Mouse (Mus musculus): ENCODE measurements around the gene Il27ra. TPM values are rescaled to one million over a fixed set of nuclear protein-coding genes. Genes with fewer than 3 reads are reported as not detected.
"Not testable (repeated sequence)": the region's sequence is repeated elsewhere in the genome, so short reads cannot be mapped to it uniquely, and the experiment has no call there.

Il27ra gene
- polyA plus RNA-seq, 1 experiment from 2014 or later, result 0.23 TPM

GRCm38 (mm10) chr8:84008362-84008761 is 34.0 kb downstream of the Il27ra start:
- Histone ChIP-seq H3K27ac (ENCODE audit: low read depth, low read length) (no peak overlapping the region), H3K9ac (ENCODE audit: low read length) (no peak overlapping the region), H3K9me3 (ENCODE audit: control insufficient read depth, low read length) (no peaks in the 10 kb centered on the region), H3K27me3 (ENCODE audit: control insufficient read depth, insufficient read depth, low read length) (peaks cover 35% of the 10 kb centered on the region), H3K4me2 (no peak overlapping the region), H3K4me3 (ENCODE audit: low read depth, low read length) (no peak overlapping the region), H3K36me3 (ENCODE audit: control insufficient read depth, insufficient read depth, low read length) (no peaks in the 10 kb centered on the region), H3K4me1 (ENCODE audit: control insufficient read depth, insufficient read depth, low read length) (peaks cover 28% of the 10 kb centered on the region)
- DNase-seq (ENCODE audit: low spot score, missing footprints) (no peak), ATAC-seq (ENCODE audit: low FRiP score) (no peak)
- 34% methylated on average over 7 of the region's 7 CpGs for WGBS

GRCm38 (mm10) chr8:84005502-84005901 is 36.9 kb downstream of the Il27ra start:
- H3K36me3 ChIP-seq (ENCODE audit: control insufficient read depth, insufficient read depth, low read length); H3K9ac ChIP-seq (ENCODE audit: low read length); H3K4me2 ChIP-seq; H3K9me3 ChIP-seq (ENCODE audit: control insufficient read depth, low read length); ATAC-seq (ENCODE audit: low FRiP score); DNase-seq (ENCODE audit: low spot score, missing footprints); H3K27ac ChIP-seq (ENCODE audit: low read depth, low read length); H3K4me3 ChIP-seq (ENCODE audit: low read depth, low read length): not testable (repeated sequence)
- WGBS, result 92% methylated on average over 7 of the region's 7 CpGs
- Histone ChIP-seq H3K27me3 (ENCODE audit: control insufficient read depth, insufficient read depth, low read length) (peaks cover 24% of the 10 kb centered on the region), H3K4me1 (ENCODE audit: control insufficient read depth, insufficient read depth, low read length) (peaks cover 12% of the 10 kb centered on the region)

DNA sequence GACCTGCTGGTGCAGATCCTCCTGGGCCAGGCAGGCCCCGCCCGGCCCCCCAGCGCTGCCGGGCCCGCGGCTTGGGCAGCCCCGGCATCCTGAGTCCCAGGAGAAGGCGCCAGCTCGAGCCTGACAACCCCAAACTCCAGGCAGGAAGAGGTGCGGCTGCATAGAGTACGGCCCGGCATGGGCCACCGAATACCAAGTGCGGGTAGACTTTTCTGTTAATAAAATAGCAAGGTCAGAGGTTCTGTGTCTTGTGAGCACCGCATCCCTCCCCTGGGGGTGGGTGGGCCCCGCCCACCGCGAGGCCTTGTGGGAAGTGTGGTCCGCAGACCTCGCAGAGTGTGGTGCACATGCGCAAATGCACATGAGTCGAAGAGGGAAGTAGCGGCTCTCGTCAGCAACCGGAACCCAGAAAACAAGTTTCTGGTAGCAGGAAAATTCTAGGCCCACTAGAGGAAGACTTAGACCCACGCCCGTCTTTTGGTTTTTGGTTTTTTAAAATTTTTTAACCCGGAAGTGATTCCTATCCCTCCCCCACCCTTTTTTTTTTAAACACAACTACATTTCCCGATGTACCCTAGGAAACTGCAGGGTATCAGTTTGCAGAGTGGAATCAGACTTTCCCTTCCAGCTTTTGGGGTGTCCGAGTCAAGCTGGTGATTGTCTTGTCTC is 37.7 kb downstream of the Il27ra start:
- 0 out of 2 replicates have a peak overlapping the region, but pooled peaks have one; percentile 15 for H3K27ac ChIP-seq (ENCODE audit: low read depth, low read length)

DNA sequence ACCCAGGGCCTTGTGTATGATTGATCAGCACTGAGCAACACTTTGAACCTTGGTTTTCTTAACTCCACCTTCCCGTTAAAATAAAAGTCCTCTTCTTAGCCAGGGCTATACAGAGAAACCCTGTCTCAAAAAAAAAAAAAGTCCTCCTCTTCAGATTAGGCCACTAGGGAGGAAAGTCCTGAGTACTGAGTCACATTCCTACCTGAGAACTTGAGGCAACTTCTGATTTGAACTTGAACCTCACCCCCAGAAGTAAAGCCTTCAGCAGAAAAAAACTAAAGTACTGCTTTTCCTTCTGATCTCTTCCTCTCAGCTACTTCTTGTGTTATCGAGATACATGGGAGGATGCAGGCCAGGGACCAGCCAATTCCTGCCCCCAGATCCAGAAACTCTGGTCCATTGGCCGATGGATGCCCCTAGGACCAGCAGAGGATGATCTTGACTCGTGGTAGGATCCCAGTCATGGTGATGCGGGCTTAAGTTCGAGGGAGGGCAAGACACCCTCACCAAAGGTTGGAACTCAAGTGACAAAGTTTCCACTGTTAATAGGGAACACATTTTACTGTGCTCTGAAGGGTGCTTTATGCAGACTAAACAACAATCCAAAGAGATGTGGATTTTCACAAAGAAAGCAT is 38.7 kb downstream of the Il27ra start:
- H3K4me3 ChIP-seq (ENCODE audit: low read depth, low read length), result peak overlapping the region; percentile 51; the same call in 1 of the 2 replicates
- peaks cover 19% of the 10 kb centered on the region for H3K4me1 ChIP-seq (ENCODE audit: control insufficient read depth, insufficient read depth, low read length)
- H3K27me3 ChIP-seq (ENCODE audit: control insufficient read depth, insufficient read depth, low read length), result peaks cover 28% of the 10 kb centered on the region

More for the DNA sequence above, 37.7 kb downstream of the Il27ra start:
- DNase-seq (ENCODE audit: low spot score, missing footprints) (peak; percentile 99), ATAC-seq (ENCODE audit: low FRiP score) (peak; percentile 90)
- Histone ChIP-seq H3K4me3 (ENCODE audit: low read depth, low read length) (peak overlapping the region; percentile 51), H3K4me2 (peak overlapping the region; percentile 72), H3K4me1 (ENCODE audit: control insufficient read depth, insufficient read depth, low read length) (peaks cover 12% of the 10 kb centered on the region), H3K9me3 (ENCODE audit: control insufficient read depth, low read length) (no peaks in the 10 kb centered on the region), H3K36me3 (ENCODE audit: control insufficient read depth, insufficient read depth, low read length) (peaks cover 2% of the 10 kb centered on the region; the same call in 1 of the 2 replicates), H3K27me3 (ENCODE audit: control insufficient read depth, insufficient read depth, low read length) (peaks cover 25% of the 10 kb centered on the region), H3K9ac (ENCODE audit: low read length) (peak overlapping the region; percentile 67)
- WGBS, result under 1% methylated on average over 30 of the region's 30 CpGs

DNA sequence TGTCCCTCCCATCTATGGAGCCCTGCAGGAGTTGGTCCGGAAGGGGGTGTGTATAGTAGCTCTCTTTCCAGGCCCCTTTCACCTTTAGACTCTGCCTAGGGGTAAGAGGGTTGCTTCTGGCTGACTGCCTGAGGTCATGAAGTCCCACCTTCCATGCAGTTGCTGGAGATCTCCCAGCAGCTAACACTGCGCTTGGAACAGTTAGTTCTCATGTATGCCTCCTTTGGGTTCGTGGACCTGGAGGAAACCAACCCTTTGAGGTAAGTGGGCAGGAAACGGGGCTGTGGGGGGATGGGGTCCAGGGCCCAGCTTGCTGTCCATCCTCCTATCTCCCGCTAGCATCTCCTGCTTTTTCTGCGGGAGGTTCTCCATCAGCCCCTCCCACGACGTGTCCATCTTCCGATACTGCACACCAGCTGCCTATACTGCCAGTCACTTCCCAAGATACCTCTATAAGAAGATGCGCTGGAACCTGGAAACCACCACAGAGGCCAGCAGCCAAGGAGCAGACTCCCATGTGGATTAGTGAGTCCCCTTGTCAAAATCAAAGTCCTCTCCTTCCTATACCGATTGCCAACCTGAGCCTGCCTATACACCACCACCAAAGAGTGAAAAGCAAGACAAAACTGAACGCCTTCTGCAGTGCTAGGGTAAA is 39.3 kb downstream of the Il27ra start:
- Histone ChIP-seq H3K27me3 (ENCODE audit: control insufficient read depth, insufficient read depth, low read length) (peaks cover 28% of the 10 kb centered on the region), H3K4me1 (ENCODE audit: control insufficient read depth, insufficient read depth, low read length) (peaks cover 22% of the 10 kb centered on the region), H3K4me3 (ENCODE audit: low read depth, low read length) (no peak overlapping the region), H3K4me2 (no peak overlapping the region), H3K9ac (ENCODE audit: low read length) (no peak overlapping the region), H3K27ac (ENCODE audit: low read depth, low read length) (no peak overlapping the region), H3K36me3 (ENCODE audit: control insufficient read depth, insufficient read depth, low read length) (peaks cover 4% of the 10 kb centered on the region; the same call in 1 of the 2 replicates), H3K9me3 (ENCODE audit: control insufficient read depth, low read length) (no peaks in the 10 kb centered on the region)
- ATAC-seq (ENCODE audit: low FRiP score) (no peak), DNase-seq (ENCODE audit: low spot score, missing footprints) (no peak)
- WGBS, result 55% methylated on average over 12 of the region's 12 CpGs

More for the DNA sequence above, 38.7 kb downstream of the Il27ra start:
- no peaks in the 10 kb centered on the region for H3K9me3 ChIP-seq (ENCODE audit: control insufficient read depth, low read length)
- ATAC-seq (ENCODE audit: low FRiP score) (no peak), DNase-seq (ENCODE audit: low spot score, missing footprints) (no peak)
- no peak overlapping the region for H3K9ac ChIP-seq (ENCODE audit: low read length)
- H3K27ac ChIP-seq (ENCODE audit: low read depth, low read length), result no peak overlapping the region
- peaks cover 4% of the 10 kb centered on the region; the same call in 1 of the 2 replicates for H3K36me3 ChIP-seq (ENCODE audit: control insufficient read depth, insufficient read depth, low read length)
- WGBS, result 71% methylated on average over 6 of the region's 6 CpGs
- peak overlapping the region; percentile 72 for H3K4me2 ChIP-seq

- no peak within 1 kb of the TSS for H3K27ac ChIP-seq (ENCODE audit: low read depth, low read length)
- 0 out of 2 replicates have a peak within 1 kb of the TSS, but pooled peaks have one; percentile 4 for H3K4me3 ChIP-seq (ENCODE audit: low read depth, low read length)
- peaks cover 22% of the 10 kb centered on the region for H3K4me1 ChIP-seq (ENCODE audit: control insufficient read depth, insufficient read depth, low read length)
- DNase-seq (ENCODE audit: low spot score, missing footprints) (peak; percentile 90), ATAC-seq (ENCODE audit: low FRiP score) (no peak)
- H3K4me2 ChIP-seq, result peak within 1 kb of the TSS; percentile 12; the same call in 1 of the 2 replicates
- no peaks in the 10 kb centered on the region for H3K9me3 ChIP-seq (ENCODE audit: control insufficient read depth, low read length)
- peaks cover 28% of the 10 kb centered on the region for H3K27me3 ChIP-seq (ENCODE audit: control insufficient read depth, insufficient read depth, low read length)
- 15% methylated on average over 60 of the region's 61 CpGs for WGBS
- peak within 1 kb of the TSS; percentile 17; the same call in 1 of the 2 replicates for H3K9ac ChIP-seq (ENCODE audit: low read length)
- peaks cover 4% of the 10 kb centered on the region; the same call in 1 of the 2 replicates for H3K36me3 ChIP-seq (ENCODE audit: control insufficient read depth, insufficient read depth, low read length)
These were observed 40.9 kb downstream of the Il27ra start, which contains the start of gene 1700067K01Rik for GRCm38 (mm10) chr8:84001281-84002000. TSS of gene 1700067K01Rik (plus strand) at chr8:84001502.

DNA sequence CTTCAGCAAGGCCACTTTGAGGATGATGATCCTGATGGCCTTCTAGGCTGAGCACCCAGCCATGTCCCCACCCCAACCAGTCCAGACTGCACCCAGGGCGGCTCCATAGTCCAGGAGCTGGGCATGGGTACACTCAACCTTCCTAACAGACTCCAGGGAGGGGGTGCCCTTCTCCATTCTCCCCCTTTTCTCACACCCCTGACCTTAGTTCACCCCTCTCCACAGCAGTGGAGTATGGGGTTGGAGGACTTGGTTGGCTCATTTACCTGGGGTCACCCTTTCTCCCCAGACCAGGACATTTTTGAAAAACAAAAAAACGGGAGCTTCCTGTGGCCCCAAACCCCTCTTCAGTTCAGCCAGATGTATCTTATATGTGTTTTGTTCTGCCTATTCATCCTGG is 42.6 kb downstream of the Il27ra start:
- Histone ChIP-seq H3K4me2 (no peak overlapping the region), H3K4me3 (ENCODE audit: low read depth, low read length) (no peak overlapping the region; the same call in 1 of the 2 replicates), H3K27ac (ENCODE audit: low read depth, low read length) (no peak overlapping the region), H3K9ac (ENCODE audit: low read length) (no peak overlapping the region), H3K4me1 (ENCODE audit: control insufficient read depth, insufficient read depth, low read length) (peaks cover 22% of the 10 kb centered on the region), H3K9me3 (ENCODE audit: control insufficient read depth, low read length) (no peaks in the 10 kb centered on the region), H3K27me3 (ENCODE audit: control insufficient read depth, insufficient read depth, low read length) (peaks cover 28% of the 10 kb centered on the region), H3K36me3 (ENCODE audit: control insufficient read depth, insufficient read depth, low read length) (peaks cover 5% of the 10 kb centered on the region; the same call in 1 of the 2 replicates)
- WGBS, result 89% methylated on average over 2 of the region's 2 CpGs
- ATAC-seq (ENCODE audit: low FRiP score) (no peak), DNase-seq (ENCODE audit: low spot score, missing footprints) (no peak)

GRCm38 (mm10) chr8:83999057-83999705 is 43.2 kb downstream of the Il27ra start:
- Histone ChIP-seq H3K36me3 (ENCODE audit: control insufficient read depth, insufficient read depth, low read length) (peaks cover 6% of the 10 kb centered on the region; the same call in 1 of the 2 replicates), H3K4me2 (peak overlapping the region; percentile 83), H3K4me3 (ENCODE audit: low read depth, low read length) (peak overlapping the region; percentile 80), H3K27me3 (ENCODE audit: control insufficient read depth, insufficient read depth, low read length) (peaks cover 28% of the 10 kb centered on the region), H3K4me1 (ENCODE audit: control insufficient read depth, insufficient read depth, low read length) (peaks cover 19% of the 10 kb centered on the region), H3K27ac (ENCODE audit: low read depth, low read length) (no peak overlapping the region), H3K9ac (ENCODE audit: low read length) (peak overlapping the region; percentile 76), H3K9me3 (ENCODE audit: control insufficient read depth, low read length) (no peaks in the 10 kb centered on the region)
- peak; percentile 86 for DNase-seq (ENCODE audit: low spot score, missing footprints)
- ATAC-seq (ENCODE audit: low FRiP score), result no peak
- 67% methylated on average over 16 of the region's 16 CpGs for WGBS

Measured in midbrain, embryonic 11.5 days (tissue).